Mouse (Mus musculus): ENCODE results near the gene Map3k13. TPM values are rescaled to one million over a fixed set of nuclear protein-coding genes. Genes with fewer than 3 reads are reported as not detected.

Map3k13 gene
- total RNA-seq, 1 experiment: 0.36 TPM

DNA sequence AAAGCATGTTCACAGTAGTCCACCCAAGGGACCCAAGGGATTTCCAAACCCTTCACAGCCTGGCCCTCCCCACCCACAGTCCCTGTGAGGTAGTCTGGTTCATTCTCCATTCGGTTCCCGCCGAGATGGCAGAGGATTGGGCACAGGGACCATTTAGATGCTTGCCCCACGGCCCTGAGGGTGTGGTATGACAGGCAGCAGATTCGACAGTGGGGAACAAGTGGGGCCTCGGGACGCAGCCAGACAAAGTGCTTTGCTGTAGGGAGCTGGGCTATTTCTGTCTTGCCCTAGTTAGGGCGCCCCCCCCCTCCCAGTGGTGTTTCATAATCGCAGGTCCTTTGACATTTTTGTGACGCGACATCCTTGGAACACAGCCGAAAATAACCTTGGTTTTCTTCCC is 161.4 kb downstream of the Map3k13 start:
- Histone ChIP-seq H3K27ac (ENCODE audit: insufficient read depth, low read depth, low read length, poor library complexity, severe bottlenecking) (no peak overlapping the region), H3K4me1 (ENCODE audit: control insufficient read depth in 2 of 2, insufficient read depth in 2 of 2, low read length in 2 of 2, poor library complexity in 1 of 2) (no peaks in the 10 kb centered on the region), H3K9ac (ENCODE audit: insufficient read depth, low read depth, low read length, poor library complexity, severe bottlenecking) (no peak overlapping the region), H3K4me3 (ENCODE audit: insufficient read depth in 1 of 2, low read depth in 1 of 2, low read length in 2 of 2, poor library complexity in 1 of 2, severe bottlenecking in 1 of 2) (no peak overlapping the region), H3K9me3 (ENCODE audit: control insufficient read depth, insufficient read depth, low read depth, low read length) (no peaks in the 10 kb centered on the region), H3K36me3 (ENCODE audit: control insufficient read depth, insufficient read depth, low read length, poor library complexity, severe bottlenecking) (peaks cover 10% of the 10 kb centered on the region; the same call in 1 of the 2 replicates)
- no peak for DNase-seq (ENCODE audit: low read depth, low spot score)
- TF ChIP-seq MAFK (IDR thresholded peaks at IDR 0.05; ENCODE audit: insufficient read depth, low read depth, low read length) (no peak), ZNF384 (IDR thresholded peaks at IDR 0.05; ENCODE audit: low read depth, low read length) (no peak), ZC3H11A (IDR thresholded peaks at IDR 0.05; ENCODE audit: borderline replicate concordance, low read depth, low read length) (no peak), CHD2 (IDR thresholded peaks at IDR 0.05; ENCODE audit: low read depth, low read length) (no peak), HCFC1 (IDR thresholded peaks at IDR 0.05; ENCODE audit: borderline replicate concordance, insufficient read depth, low read length) (no peak)
- in situ Hi-C loops (cut with MboI; ENCODE audit: low sequenced_read_pairs in 2 of 2, unreplicated experiment in 2 of 2): no loop called here

DNA sequence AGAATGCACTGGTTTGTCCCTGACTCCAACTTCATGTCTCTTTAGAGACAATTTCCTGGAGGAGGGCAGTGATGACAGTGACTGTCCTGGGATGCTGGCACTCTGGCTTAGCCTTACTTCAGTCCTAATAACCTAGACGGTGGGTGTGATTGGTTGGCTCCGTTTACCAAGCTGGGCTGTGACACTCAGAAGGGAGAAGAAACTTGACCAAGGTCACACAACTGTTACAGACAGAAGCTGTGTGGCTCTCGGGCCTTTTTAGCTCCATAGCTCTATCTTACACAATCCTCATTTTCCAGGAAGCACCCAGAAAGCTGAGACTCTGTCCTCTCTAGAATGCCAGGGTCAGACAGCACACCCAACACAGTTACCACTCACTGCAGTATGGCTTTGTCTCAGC is 171.4 kb downstream of the Map3k13 start:
- Histone ChIP-seq H3K4me1 (ENCODE audit: control insufficient read depth in 2 of 2, insufficient read depth in 2 of 2, low read length in 2 of 2, poor library complexity in 1 of 2) (no peaks in the 10 kb centered on the region; a peak in 1 of 4 replicates), H3K4me3 (ENCODE audit: insufficient read depth in 1 of 2, low read depth in 1 of 2, low read length in 2 of 2, poor library complexity in 1 of 2, severe bottlenecking in 1 of 2) (no peak overlapping the region), H3K9me3 (ENCODE audit: control insufficient read depth, insufficient read depth, low read depth, low read length) (no peaks in the 10 kb centered on the region), H3K27ac (ENCODE audit: insufficient read depth, low read depth, low read length, poor library complexity, severe bottlenecking) (no peak overlapping the region), H3K9ac (ENCODE audit: insufficient read depth, low read depth, low read length, poor library complexity, severe bottlenecking) (no peak overlapping the region), H3K36me3 (ENCODE audit: control insufficient read depth, insufficient read depth, low read length, poor library complexity, severe bottlenecking) (peaks cover 19% of the 10 kb centered on the region)
- DNase-seq (ENCODE audit: low read depth, low spot score): no peak
- in situ Hi-C loops (cut with MboI; ENCODE audit: low sequenced_read_pairs in 2 of 2, unreplicated experiment in 2 of 2): no loop called here
- TF ChIP-seq CHD2 (IDR thresholded peaks at IDR 0.05; ENCODE audit: low read depth, low read length) (no peak), MAFK (IDR thresholded peaks at IDR 0.05; ENCODE audit: insufficient read depth, low read depth, low read length) (no peak), HCFC1 (IDR thresholded peaks at IDR 0.05; ENCODE audit: borderline replicate concordance, insufficient read depth, low read length) (no peak), ZNF384 (IDR thresholded peaks at IDR 0.05; ENCODE audit: low read depth, low read length) (no peak), ZC3H11A (IDR thresholded peaks at IDR 0.05; ENCODE audit: borderline replicate concordance, low read depth, low read length) (no peak)

DNA sequence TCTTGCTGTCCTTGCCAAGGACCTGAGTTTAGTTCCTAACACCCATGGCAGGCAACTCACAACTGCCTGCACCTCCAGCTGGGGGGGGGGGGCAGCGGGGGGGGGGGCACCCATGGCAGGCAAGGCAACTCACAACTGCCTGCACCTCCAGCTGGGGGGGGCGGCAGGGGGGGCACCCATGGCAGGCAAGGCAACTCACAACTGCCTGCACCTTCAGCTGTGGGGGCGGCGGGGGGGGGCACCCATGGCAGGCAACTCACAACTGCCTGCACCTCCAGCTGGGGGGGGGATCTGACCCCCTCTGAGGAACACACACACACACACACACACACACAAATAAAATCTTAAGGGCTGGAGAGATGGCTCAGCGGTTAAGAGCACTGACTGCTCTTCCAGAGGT is 175.7 kb downstream of the Map3k13 start:
- Histone ChIP-seq H3K4me3 (ENCODE audit: insufficient read depth in 1 of 2, low read depth in 1 of 2, low read length in 2 of 2, poor library complexity in 1 of 2, severe bottlenecking in 1 of 2) (no peak overlapping the region), H3K9me3 (ENCODE audit: control insufficient read depth, insufficient read depth, low read depth, low read length) (no peaks in the 10 kb centered on the region), H3K4me1 (ENCODE audit: control insufficient read depth in 2 of 2, insufficient read depth in 2 of 2, low read length in 2 of 2, poor library complexity in 1 of 2) (peaks cover 0 to 6% of the 10 kb centered on the region in 2 experiments; a peak in 2 of 4 replicates), H3K9ac (ENCODE audit: insufficient read depth, low read depth, low read length, poor library complexity, severe bottlenecking) (no peak overlapping the region), H3K36me3 (ENCODE audit: control insufficient read depth, insufficient read depth, low read length, poor library complexity, severe bottlenecking) (peaks cover 19% of the 10 kb centered on the region), H3K27ac (ENCODE audit: insufficient read depth, low read depth, low read length, poor library complexity, severe bottlenecking) (no peak overlapping the region)
- no peak for TF ChIP-seq ZNF384 (IDR thresholded peaks at IDR 0.05; ENCODE audit: low read depth, low read length)
- TF ChIP-seq MAFK (IDR thresholded peaks at IDR 0.05; ENCODE audit: insufficient read depth, low read depth, low read length): no peak
- no peak for DNase-seq (ENCODE audit: low read depth, low spot score)
- in situ Hi-C loops (cut with MboI; ENCODE audit: low sequenced_read_pairs in 2 of 2, unreplicated experiment in 2 of 2): no loop called here

DNA sequence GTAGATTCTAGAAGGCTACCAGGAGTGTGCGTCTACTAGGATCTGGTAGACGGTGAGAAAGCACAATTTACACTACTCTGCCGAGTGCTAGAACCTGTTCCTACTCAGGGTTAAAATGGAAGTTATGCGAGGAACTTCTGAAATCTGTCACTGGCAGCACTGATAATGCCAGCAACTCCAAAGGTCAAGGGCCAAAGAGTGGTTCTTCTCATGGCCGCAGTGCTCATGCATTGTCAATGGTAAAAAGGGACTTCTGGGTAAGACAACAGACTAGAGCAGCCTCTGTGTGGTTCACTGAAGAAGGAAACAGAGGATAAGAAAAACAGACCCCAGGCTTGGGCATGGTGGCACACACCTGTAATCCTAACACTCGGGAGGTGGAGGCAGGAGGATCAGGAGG is 176.4 kb downstream of the Map3k13 start:
- peaks cover 17% of the 10 kb centered on the region for H3K36me3 ChIP-seq (ENCODE audit: control insufficient read depth, insufficient read depth, low read length, poor library complexity, severe bottlenecking)
- H3K9ac ChIP-seq (ENCODE audit: insufficient read depth, low read depth, low read length, poor library complexity, severe bottlenecking): no peak overlapping the region
- H3K4me1 ChIP-seq (ENCODE audit: control insufficient read depth in 2 of 2, insufficient read depth in 2 of 2, low read length in 2 of 2, poor library complexity in 1 of 2): peaks cover 0 to 6% of the 10 kb centered on the region in 2 experiments; a peak in 2 of 4 replicates
- no peaks in the 10 kb centered on the region for H3K9me3 ChIP-seq (ENCODE audit: control insufficient read depth, insufficient read depth, low read depth, low read length)
- in situ Hi-C loops (cut with MboI; ENCODE audit: low sequenced_read_pairs in 2 of 2, unreplicated experiment in 2 of 2): no loop called here
- H3K27ac ChIP-seq (ENCODE audit: insufficient read depth, low read depth, low read length, poor library complexity, severe bottlenecking): no peak overlapping the region
- no peak for DNase-seq (ENCODE audit: low read depth, low spot score)
- no peak overlapping the region for H3K4me3 ChIP-seq (ENCODE audit: insufficient read depth in 1 of 2, low read depth in 1 of 2, low read length in 2 of 2, poor library complexity in 1 of 2, severe bottlenecking in 1 of 2)
- TF ChIP-seq MAFK (IDR thresholded peaks at IDR 0.05; ENCODE audit: insufficient read depth, low read depth, low read length) (no peak), HCFC1 (IDR thresholded peaks at IDR 0.05; ENCODE audit: borderline replicate concordance, insufficient read depth, low read length) (no peak), ZC3H11A (IDR thresholded peaks at IDR 0.05; ENCODE audit: borderline replicate concordance, low read depth, low read length) (no peak), ZNF384 (IDR thresholded peaks at IDR 0.05; ENCODE audit: low read depth, low read length) (no peak), CHD2 (IDR thresholded peaks at IDR 0.05; ENCODE audit: low read depth, low read length) (no peak)

DNA sequence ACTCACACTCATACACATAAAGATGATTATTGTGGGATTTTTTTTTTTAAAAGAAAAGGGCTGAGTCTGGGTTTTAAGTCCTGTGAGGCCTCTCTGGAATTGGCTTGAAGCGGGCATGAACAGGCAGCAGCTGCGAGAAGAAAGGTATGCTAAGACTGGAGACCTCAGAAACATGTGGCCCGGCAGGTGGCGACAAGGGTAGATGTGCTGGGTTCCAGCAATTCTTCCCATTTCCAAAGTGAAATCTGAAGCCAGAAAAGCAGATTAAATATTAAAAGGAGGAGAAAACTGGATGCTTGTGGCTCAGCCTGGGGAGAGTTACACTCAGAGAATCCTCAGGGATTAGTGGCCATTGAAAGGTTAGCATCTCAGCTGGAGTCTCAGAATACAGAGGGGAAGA is 177.3 kb downstream of the Map3k13 start:
- in situ Hi-C loops (cut with MboI; ENCODE audit: low sequenced_read_pairs in 2 of 2, unreplicated experiment in 2 of 2): no loop called here
- no peak overlapping the region for H3K27ac ChIP-seq (ENCODE audit: insufficient read depth, low read depth, low read length, poor library complexity, severe bottlenecking)

More for the DNA sequence above, 177.3 kb downstream of the Map3k13 start:
- H3K4me1 ChIP-seq (ENCODE audit: control insufficient read depth in 2 of 2, insufficient read depth in 2 of 2, low read length in 2 of 2, poor library complexity in 1 of 2): peaks cover 0 to 11% of the 10 kb centered on the region in 2 experiments; a peak in 2 of 4 replicates
- H3K4me3 ChIP-seq (ENCODE audit: insufficient read depth in 1 of 2, low read depth in 1 of 2, low read length in 2 of 2, poor library complexity in 1 of 2, severe bottlenecking in 1 of 2): no peak overlapping the region
- TF ChIP-seq HCFC1 (IDR thresholded peaks at IDR 0.05; ENCODE audit: borderline replicate concordance, insufficient read depth, low read length): no peak
- H3K9me3 ChIP-seq (ENCODE audit: control insufficient read depth, insufficient read depth, low read depth, low read length): no peaks in the 10 kb centered on the region
- no peak overlapping the region for H3K9ac ChIP-seq (ENCODE audit: insufficient read depth, low read depth, low read length, poor library complexity, severe bottlenecking)
- peaks cover 17% of the 10 kb centered on the region for H3K36me3 ChIP-seq (ENCODE audit: control insufficient read depth, insufficient read depth, low read length, poor library complexity, severe bottlenecking)
- DNase-seq (ENCODE audit: low read depth, low spot score): no peak
